Mouse (Mus musculus): ENCODE results near the gene Vsig2.

Vsig2 gene

GRCm38 (mm10) chr9:37560617-37561016, 21.6 kb downstream of the Vsig2 start:
- no peak for DNase-seq (ENCODE audit: low spot score in 2 of 2)

- no peak for DNase-seq (ENCODE audit: low spot score in 2 of 2)
Observed at GRCm38 (mm10) chr9:37563805-37564204, 24.8 kb downstream of the Vsig2 start.

GRCm38 (mm10) chr9:37567019-37567418, 28.0 kb downstream of the Vsig2 start:
- DNase-seq (ENCODE audit: low spot score in 2 of 2), result no peak

DNA sequence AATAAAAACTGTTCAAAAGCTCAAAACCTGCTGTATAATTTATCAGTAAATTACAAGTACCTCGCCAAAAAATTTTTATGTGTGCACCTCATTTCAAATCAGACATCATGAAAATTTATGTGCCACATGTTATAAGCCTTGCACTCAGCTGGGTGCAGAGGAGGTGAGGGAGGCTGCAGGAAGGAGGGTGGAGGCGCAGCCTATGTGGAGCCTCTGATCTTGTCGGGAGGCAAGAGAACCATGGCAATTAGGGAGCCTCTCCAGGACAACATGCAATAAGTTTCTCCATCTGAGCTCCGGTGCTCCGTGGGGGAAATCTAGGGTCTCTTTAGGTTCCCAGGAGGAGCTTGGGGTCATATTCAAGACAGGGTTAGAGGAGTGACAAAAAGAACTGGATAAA, 28.4 kb downstream of the Vsig2 start:
- no peak for DNase-seq (ENCODE audit: low spot score in 2 of 2)

- peak in 1 of 2 experiments; percentile 20 for DNase-seq (ENCODE audit: low spot score in 2 of 2)
Observed at GRCm38 (mm10) chr9:37567892-37568604, 29.0 kb downstream of the Vsig2 start.

DNA sequence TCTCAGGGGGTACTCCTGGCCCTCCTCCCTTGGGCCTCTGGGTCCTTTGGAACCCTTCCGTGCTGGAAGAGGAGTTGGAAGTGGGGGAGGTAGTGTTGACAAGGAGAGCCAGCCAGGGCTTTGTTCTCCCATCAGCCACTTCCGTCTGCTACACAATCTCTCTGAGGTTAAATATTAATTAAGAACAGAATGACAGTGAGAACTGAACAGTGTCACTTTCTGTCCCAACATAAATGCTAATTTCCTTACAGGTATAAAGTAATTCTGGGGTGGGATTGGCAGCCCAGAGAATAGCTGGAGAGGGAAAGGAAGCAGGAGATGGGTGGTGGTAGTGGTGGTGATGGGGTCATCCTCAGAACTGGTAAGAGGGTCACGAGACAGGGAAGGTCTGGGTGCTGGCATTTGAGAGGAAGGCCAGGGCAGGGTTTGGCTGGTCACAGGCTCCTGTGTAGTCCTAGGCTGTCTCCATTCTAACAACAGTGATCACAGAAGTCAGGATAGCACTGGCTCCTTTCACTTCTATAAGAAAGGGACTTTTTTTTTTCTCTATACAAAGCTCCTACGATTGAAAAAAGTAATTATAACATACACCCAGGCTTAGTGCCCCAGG, 29.7 kb downstream of the Vsig2 start:
- no peak for DNase-seq (ENCODE audit: low spot score in 2 of 2)

DNA sequence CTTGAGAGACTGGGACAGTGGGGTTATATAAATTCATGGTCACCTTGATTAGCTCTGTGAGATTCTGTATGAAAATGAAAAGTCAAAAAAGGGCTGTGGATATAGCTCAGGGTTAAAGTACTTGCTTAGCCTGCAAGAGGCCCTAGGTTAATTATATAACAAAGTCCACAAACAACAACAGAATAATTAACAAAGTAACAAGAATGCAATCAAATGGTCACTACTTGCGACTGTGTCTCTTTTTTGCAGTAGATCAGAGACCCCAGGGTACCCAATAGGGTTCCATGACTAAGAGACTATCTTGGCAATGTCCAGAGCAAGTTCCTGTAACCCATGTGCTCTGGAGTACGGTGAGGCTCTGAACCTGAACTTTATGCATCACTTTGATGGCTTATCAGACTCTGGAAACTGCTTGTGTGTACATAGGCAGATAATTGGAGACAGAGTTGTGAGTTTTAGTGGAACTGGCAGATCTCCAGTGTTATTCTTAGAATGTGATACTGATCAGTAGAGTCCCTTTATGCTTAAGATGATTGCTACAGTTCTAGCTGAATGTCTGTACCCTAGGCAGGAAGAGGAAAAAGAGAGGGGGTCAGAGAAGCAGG, 30.3 kb downstream of the Vsig2 start:
- DNase-seq (ENCODE audit: low spot score in 2 of 2), result no peak

- DNase-seq (ENCODE audit: low spot score in 2 of 2), result no peak
Observed at GRCm38 (mm10) chr9:37572204-37572876, 33.3 kb downstream of the Vsig2 start.

- peak in 1 of 2 experiments; percentile 51 for DNase-seq (ENCODE audit: low spot score in 2 of 2)
Observed at GRCm38 (mm10) chr9:37576436-37576930, 37.4 kb downstream of the Vsig2 start.

- DNase-seq (ENCODE audit: low spot score in 2 of 2), result no peak
Observed at GRCm38 (mm10) chr9:37583594-37583993, 44.5 kb downstream of the Vsig2 start.

GRCm38 (mm10) chr9:37586718-37587117, 47.7 kb downstream of the Vsig2 start:
- no peak for DNase-seq (ENCODE audit: low spot score in 2 of 2)

DNA sequence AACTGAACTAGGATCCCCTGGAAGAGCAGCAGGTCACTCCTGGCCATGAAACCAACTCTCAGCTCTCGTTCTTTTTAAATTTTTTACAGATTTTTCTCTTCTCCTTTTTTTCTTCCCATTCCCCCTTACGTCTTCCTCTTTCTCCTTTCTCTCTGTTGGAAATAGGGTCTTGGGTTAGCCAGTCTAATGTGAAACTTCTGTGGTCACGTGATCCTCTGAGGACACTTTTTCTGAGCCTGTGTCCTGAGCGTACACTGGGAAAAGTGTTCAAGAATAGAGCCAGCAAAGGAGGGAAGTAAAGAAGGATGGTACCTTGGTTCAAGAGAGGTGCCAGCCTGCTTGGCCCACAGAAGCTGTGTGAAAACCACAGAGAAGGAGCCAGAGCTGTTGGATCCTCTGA, 51.3 kb downstream of the Vsig2 start:
- DNase-seq (ENCODE audit: low spot score in 2 of 2), result no peak

GRCm38 (mm10) chr9:37592025-37592424, 53.0 kb downstream of the Vsig2 start:
- no peak for DNase-seq (ENCODE audit: low spot score in 2 of 2)

GRCm38 (mm10) chr9:37592633-37593032, 53.6 kb downstream of the Vsig2 start:
- no peak for DNase-seq (ENCODE audit: low spot score in 2 of 2)

GRCm38 (mm10) chr9:37593690-37594089, 54.6 kb downstream of the Vsig2 start:
- DNase-seq (ENCODE audit: low spot score in 2 of 2), result no peak
